Mouse (Mus musculus) forebrain, embryonic 12.5 days (tissue): ENCODE data around the gene Mrpl44. TPM values are rescaled to one million over a fixed set of nuclear protein-coding genes. Genes with fewer than 3 reads are reported as not detected.

Experiments used
- ATAC-seq: fragments of 200-750 bp; cut with Nextera tagmentation; 2 replicates; pipeline ENCODE4 v1.8.0; 2017; ENCODE audit warnings: moderate TSS enrichment; ENCODE audit not compliant: low FRiP score
- H3K27ac ChIP-seq: fragments of 300-500 bp; sonication (generic); 2 replicates; pipeline ENCODE4 v1.5.1; 2016; ENCODE audit warnings: mild to moderate bottlenecking
- H3K27me3 ChIP-seq: fragments of 300-500 bp; sonication (generic); 2 replicates; pipeline ENCODE4 v1.6.1; 2016; ENCODE audit warnings: mild to moderate bottlenecking
- H3K36me3 ChIP-seq: fragments of 300-500 bp; sonication (generic); replicated peaks from 2 replicates; pipeline ENCODE4 v1.6.1; 2016; ENCODE audit warnings: mild to moderate bottlenecking
- H3K4me1 ChIP-seq: fragments of 300-500 bp; sonication (generic); 2 replicates; pipeline ENCODE4 v1.6.1; 2016
- H3K4me2 ChIP-seq: fragments of 300-500 bp; sonication (generic); 2 replicates; pipeline ENCODE4 v1.6.1; 2016; ENCODE audit warnings: mild to moderate bottlenecking, moderate library complexity
- H3K4me3 ChIP-seq: fragments of 300-500 bp; sonication (generic); replicated peaks from 2 replicates; pipeline ENCODE4 v1.5.1; 2016; ENCODE audit warnings: mild to moderate bottlenecking
- H3K9ac ChIP-seq: fragments of 300-500 bp; sonication (generic); 2 replicates; pipeline ENCODE4 v1.6.1; 2016; ENCODE audit warnings: mild to moderate bottlenecking
- H3K9me3 ChIP-seq: fragments of 300-500 bp; sonication (generic); 2 replicates; pipeline ENCODE4 v1.6.1; 2016
- WGBS: fragments of 180-500 bp; shearing (Covaris S2); methylation state at CpG from one replicate; pipeline ENCODE4 v1.1.7; 2016; 5-methylcytosine and 5-hydroxymethylcytosine counted together
- polyA plus RNA-seq: library from polyadenylated mRNA; unstranded; fragments of >200 nt; fragmentation: Nextera tagmentation; extraction: Ambion mirVana; gene quantifications from 2 replicates; pipeline ENCODE4 v1.2.1, GENCODE M21; 2016

Mrpl44 gene
- polyA plus RNA-seq, 1 experiment from 2014 or later = 51.0 TPM

GRCm38 (mm10) chr1:79764483-79764882, 11.3 kb upstream of the Mrpl44 start:
- no peak for ATAC-seq
- H3K9ac ChIP-seq = no peak overlapping the region
- H3K36me3 ChIP-seq = no peaks in the 10 kb centered on the region

GRCm38 (mm10) chr1:79768231-79768630, 7.6 kb upstream of the Mrpl44 start:
- H3K4me3 ChIP-seq = no peak overlapping the region
- no peaks in the 10 kb centered on the region for H3K4me1 ChIP-seq
- H3K9me3 ChIP-seq = no peaks in the 10 kb centered on the region
- H3K4me2 ChIP-seq = no peak overlapping the region
- no peak for ATAC-seq
- no peak overlapping the region for H3K27ac ChIP-seq
- WGBS = 62% methylated on average over 1 of the region's 1 CpGs
- no peaks in the 10 kb centered on the region for H3K36me3 ChIP-seq
- no peaks in the 10 kb centered on the region; the same call in 1 of the 2 replicates for H3K27me3 ChIP-seq
- H3K9ac ChIP-seq = no peak overlapping the region

More at GRCm38 (mm10) chr1:79764483-79764882, 11.3 kb upstream of the Mrpl44 start:
- Histone ChIP-seq H3K9me3 (no peaks in the 10 kb centered on the region), H3K4me1 (peaks cover 14% of the 10 kb centered on the region), H3K4me2 (no peak overlapping the region), H3K27ac (no peak overlapping the region), H3K4me3 (no peak overlapping the region), H3K27me3 (peaks cover 4% of the 10 kb centered on the region; the same call in 1 of the 2 replicates)
- 90% methylated on average over 1 of the region's 1 CpGs for WGBS

GRCm38 (mm10) chr1:79774164-79774780, 1.5 kb upstream of the Mrpl44 start:
- no peak overlapping the region for H3K27ac ChIP-seq
- peaks cover 13% of the 10 kb centered on the region for H3K36me3 ChIP-seq
- H3K27me3 ChIP-seq = no peaks in the 10 kb centered on the region
- no peaks in the 10 kb centered on the region for H3K9me3 ChIP-seq
- no peak overlapping the region for H3K4me2 ChIP-seq
- ATAC-seq = no peak
- H3K4me3 ChIP-seq = no peak overlapping the region
- WGBS = 82% methylated on average over 4 of the region's 4 CpGs
- no peak overlapping the region for H3K9ac ChIP-seq
- peaks cover 4% of the 10 kb centered on the region for H3K4me1 ChIP-seq

- peaks cover 4% of the 10 kb centered on the region for H3K4me1 ChIP-seq
- no peaks in the 10 kb centered on the region for H3K27me3 ChIP-seq
- H3K9me3 ChIP-seq = no peaks in the 10 kb centered on the region
- WGBS = 95% methylated on average over 11 of the region's 11 CpGs
- peaks cover 50% of the 10 kb centered on the region for H3K36me3 ChIP-seq
- no peak overlapping the region for H3K4me2 ChIP-seq
- no peak overlapping the region for H3K4me3 ChIP-seq
- no peak overlapping the region for H3K9ac ChIP-seq
- no peak overlapping the region for H3K27ac ChIP-seq
- ATAC-seq = no peak
Measured at GRCm38 (mm10) chr1:79778011-79778410, 2.2 kb downstream of the Mrpl44 start.

- Histone ChIP-seq H3K4me2 (no peak overlapping the region), H3K9me3 (no peaks in the 10 kb centered on the region), H3K27me3 (no peaks in the 10 kb centered on the region), H3K4me3 (no peak overlapping the region), H3K27ac (no peak overlapping the region), H3K36me3 (peaks cover 61% of the 10 kb centered on the region), H3K9ac (no peak overlapping the region), H3K4me1 (no peaks in the 10 kb centered on the region)
- WGBS = 80% methylated on average over 3 of the region's 3 CpGs
- ATAC-seq = no peak
Measured at GRCm38 (mm10) chr1:79782433-79782832, 6.6 kb downstream of the Mrpl44 start.

- H3K4me2 ChIP-seq = no peak overlapping the region
- H3K27me3 ChIP-seq = no peaks in the 10 kb centered on the region
- no peak overlapping the region for H3K4me3 ChIP-seq
- H3K36me3 ChIP-seq = peaks cover 26% of the 10 kb centered on the region
- peak; percentile 73; the same call in 1 of the 2 replicates for ATAC-seq
- no peak overlapping the region for H3K9ac ChIP-seq
- H3K4me1 ChIP-seq = no peaks in the 10 kb centered on the region
- H3K9me3 ChIP-seq = no peaks in the 10 kb centered on the region
- WGBS = 73% methylated on average over 7 of the region's 7 CpGs
- no peak overlapping the region for H3K27ac ChIP-seq
Measured at GRCm38 (mm10) chr1:79786267-79786927, 10.6 kb downstream of the Mrpl44 start.

- H3K4me3 ChIP-seq = no peak overlapping the region
- no peak overlapping the region for H3K4me2 ChIP-seq
- no peak overlapping the region for H3K9ac ChIP-seq
- H3K27ac ChIP-seq = no peak overlapping the region
- no peaks in the 10 kb centered on the region for H3K4me1 ChIP-seq
- WGBS = 91% methylated on average over 3 of the region's 3 CpGs
- ATAC-seq = no peak
- no peaks in the 10 kb centered on the region for H3K36me3 ChIP-seq
- no peaks in the 10 kb centered on the region for H3K9me3 ChIP-seq
- H3K27me3 ChIP-seq = no peaks in the 10 kb centered on the region
Measured at GRCm38 (mm10) chr1:79797084-79797483, 21.3 kb downstream of the Mrpl44 start.

GRCm38 (mm10) chr1:79802858-79803427, 27.1 kb downstream of the Mrpl44 start:
- 71% methylated on average over 11 of the region's 11 CpGs for WGBS
- H3K9ac ChIP-seq = no peak overlapping the region
- no peaks in the 10 kb centered on the region for H3K9me3 ChIP-seq
- no peak for ATAC-seq
- H3K4me3 ChIP-seq = no peak overlapping the region
- H3K27me3 ChIP-seq = no peaks in the 10 kb centered on the region
- no peaks in the 10 kb centered on the region for H3K4me1 ChIP-seq
- no peaks in the 10 kb centered on the region for H3K36me3 ChIP-seq
- no peak overlapping the region for H3K4me2 ChIP-seq
- no peak overlapping the region for H3K27ac ChIP-seq

GRCm38 (mm10) chr1:79803614-79804013, 27.8 kb downstream of the Mrpl44 start:
- no peak overlapping the region for H3K9ac ChIP-seq

GRCm38 (mm10) chr1:79806865-79807264, 31.0 kb downstream of the Mrpl44 start:
- Histone ChIP-seq H3K4me3 (no peak overlapping the region), H3K9me3 (no peaks in the 10 kb centered on the region), H3K4me2 (no peak overlapping the region), H3K9ac (no peak overlapping the region), H3K27me3 (no peaks in the 10 kb centered on the region), H3K27ac (no peak overlapping the region), H3K36me3 (no peaks in the 10 kb centered on the region), H3K4me1 (no peaks in the 10 kb centered on the region)
- WGBS = 76% methylated on average over 5 of the region's 5 CpGs
- ATAC-seq = no peak

More at GRCm38 (mm10) chr1:79803614-79804013, 27.8 kb downstream of the Mrpl44 start:
- no peak overlapping the region for H3K27ac ChIP-seq
- H3K4me1 ChIP-seq = no peaks in the 10 kb centered on the region
- WGBS = 87% methylated on average over 7 of the region's 7 CpGs
- H3K4me2 ChIP-seq = no peak overlapping the region
- H3K9me3 ChIP-seq = no peaks in the 10 kb centered on the region
- H3K27me3 ChIP-seq = no peaks in the 10 kb centered on the region
- ATAC-seq = no peak
- H3K4me3 ChIP-seq = no peak overlapping the region
- H3K36me3 ChIP-seq = no peaks in the 10 kb centered on the region

- H3K27me3 ChIP-seq = no peaks in the 10 kb centered on the region
- H3K9ac ChIP-seq = no peak overlapping the region
- H3K4me2 ChIP-seq = no peak overlapping the region
- 86% methylated on average over 3 of the region's 3 CpGs for WGBS
- no peak for ATAC-seq
- no peaks in the 10 kb centered on the region for H3K36me3 ChIP-seq
- no peak overlapping the region for H3K27ac ChIP-seq
- H3K4me1 ChIP-seq = no peaks in the 10 kb centered on the region
- no peak overlapping the region for H3K4me3 ChIP-seq
- H3K9me3 ChIP-seq = no peaks in the 10 kb centered on the region
Measured at GRCm38 (mm10) chr1:79809447-79809846, 33.6 kb downstream of the Mrpl44 start.

GRCm38 (mm10) chr1:79815446-79815845, 39.6 kb downstream of the Mrpl44 start:
- no peaks in the 10 kb centered on the region for H3K27me3 ChIP-seq
- WGBS = 91% methylated on average over 3 of the region's 3 CpGs
- no peaks in the 10 kb centered on the region for H3K4me1 ChIP-seq

More at GRCm38 (mm10) chr1:79815446-79815845, 39.6 kb downstream of the Mrpl44 start:
- no peak overlapping the region for H3K9ac ChIP-seq
- ATAC-seq = no peak
- H3K9me3 ChIP-seq = no peaks in the 10 kb centered on the region
- H3K27ac ChIP-seq = no peak overlapping the region
- no peak overlapping the region for H3K4me3 ChIP-seq
- no peak overlapping the region for H3K4me2 ChIP-seq
- H3K36me3 ChIP-seq = no peaks in the 10 kb centered on the region
